Mouse (Mus musculus) spleen, adult 12 weeks (tissue): ENCODE results near the gene Tmem245.
"Not testable (repeated sequence)": the region's sequence is repeated elsewhere in the genome, so short reads cannot be mapped to it uniquely, and the experiment has no call there.

ENCODE experiments used
- DNase-seq: peaks from one replicate; pipeline ENCODE4 v3.0.0; 2022; ENCODE audit warnings: low spot score

The Tmem245 gene

GRCm38 (mm10) chr4:56926971-56927370 lies 20.3 kb downstream of the Tmem245 start:
- no peak for DNase-seq

- DNase-seq: no peak
Observed at GRCm38 (mm10) chr4:56922229-56922628, 25.0 kb downstream of the Tmem245 start.

GRCm38 (mm10) chr4:56915732-56916325 lies 31.4 kb downstream of the Tmem245 start:
- DNase-seq: peak; percentile 14

- no peak for DNase-seq
Observed at GRCm38 (mm10) chr4:56914761-56915160, 32.5 kb downstream of the Tmem245 start.

- no peak for DNase-seq
Observed at GRCm38 (mm10) chr4:56914338-56914737, 32.9 kb downstream of the Tmem245 start.

- DNase-seq: no peak
Observed at GRCm38 (mm10) chr4:56912382-56913001, 34.7 kb downstream of the Tmem245 start.

- no peak for DNase-seq
Observed at GRCm38 (mm10) chr4:56909568-56909967, 37.7 kb downstream of the Tmem245 start.

- no peak for DNase-seq
Observed at GRCm38 (mm10) chr4:56907671-56908070, 39.6 kb downstream of the Tmem245 start.

GRCm38 (mm10) chr4:56906926-56907325 lies 40.3 kb downstream of the Tmem245 start:
- DNase-seq: no peak

- DNase-seq: no peak
Observed at GRCm38 (mm10) chr4:56905507-56905906, 41.7 kb downstream of the Tmem245 start.

- DNase-seq: no peak
Observed at GRCm38 (mm10) chr4:56901671-56902070, 45.6 kb downstream of the Tmem245 start.

- DNase-seq: no peak
Observed at GRCm38 (mm10) chr4:56899216-56899615, 48.0 kb downstream of the Tmem245 start.

- DNase-seq: no peak
Observed at GRCm38 (mm10) chr4:56897511-56897910, 49.7 kb downstream of the Tmem245 start.

- no peak for DNase-seq
Observed at GRCm38 (mm10) chr4:56894196-56894595, 53.0 kb downstream of the Tmem245 start.

- DNase-seq: no peak
Observed at GRCm38 (mm10) chr4:56892501-56893115, 54.6 kb downstream of the Tmem245 start.

GRCm38 (mm10) chr4:56888483-56888882 lies 58.8 kb downstream of the Tmem245 start:
- DNase-seq: no peak

GRCm38 (mm10) chr4:56886286-56886979 lies 60.8 kb downstream of the Tmem245 start:
- DNase-seq: no peak

GRCm38 (mm10) chr4:56880036-56880703 lies 67.1 kb downstream of the Tmem245 start:
- no peak for DNase-seq

GRCm38 (mm10) chr4:56878971-56879370 lies 68.3 kb downstream of the Tmem245 start:
- no peak for DNase-seq

- DNase-seq: not testable (repeated sequence)
Observed at GRCm38 (mm10) chr4:56870541-56870940, 76.7 kb downstream of the Tmem245 start.

- no peak for DNase-seq
Observed at GRCm38 (mm10) chr4:56867761-56868160, 79.5 kb downstream of the Tmem245 start.

GRCm38 (mm10) chr4:56865971-56866370 lies 81.3 kb downstream of the Tmem245 start:
- no peak for DNase-seq
